Mouse (Mus musculus) 3T3-L1 (cell line): Measurements from ENCODE around the gene Golga1.
"Not testable (repeated sequence)": the region's sequence is repeated elsewhere in the genome, so short reads cannot be mapped to it uniquely, and the experiment has no call there.

Experiments used
- DNase-seq: peaks from one replicate; pipeline ENCODE4 v3.0.0-alpha.2; 2015; ENCODE audit warnings: low read depth, low spot score

Golga1 gene

DNA sequence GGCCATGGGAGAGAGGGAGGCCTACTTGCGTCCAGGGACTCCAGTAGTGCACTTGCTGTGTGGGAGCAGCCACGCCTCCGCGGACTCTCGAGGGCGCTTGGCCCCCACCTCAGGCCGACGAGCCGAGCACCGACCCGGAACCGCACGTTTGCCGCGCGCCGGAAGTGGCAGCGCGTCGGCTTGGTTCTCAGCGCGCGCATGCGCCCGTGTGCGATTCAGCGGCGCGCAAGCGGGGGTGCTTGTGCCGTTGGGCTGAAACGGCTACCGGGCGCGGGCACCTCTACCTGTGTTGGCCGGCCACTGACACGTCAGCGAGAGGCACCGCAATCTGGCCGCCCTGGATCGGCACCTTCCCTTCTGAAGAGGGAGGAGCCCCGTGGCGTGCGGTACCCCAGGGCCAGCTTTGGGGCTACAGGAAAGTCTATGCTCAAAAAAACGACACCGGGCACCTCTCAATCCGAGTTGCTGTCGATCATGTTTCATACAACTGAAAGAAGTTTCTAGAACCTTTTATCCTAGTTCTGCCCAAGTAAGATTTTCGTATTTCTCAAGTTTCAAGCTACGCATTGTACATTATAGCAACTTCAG, at the start of gene Golga1:
Golga1 (minus strand) TSS at position 142 of the 588 bp plus-strand sequence.
- peak; percentile 88 for DNase-seq

DNA sequence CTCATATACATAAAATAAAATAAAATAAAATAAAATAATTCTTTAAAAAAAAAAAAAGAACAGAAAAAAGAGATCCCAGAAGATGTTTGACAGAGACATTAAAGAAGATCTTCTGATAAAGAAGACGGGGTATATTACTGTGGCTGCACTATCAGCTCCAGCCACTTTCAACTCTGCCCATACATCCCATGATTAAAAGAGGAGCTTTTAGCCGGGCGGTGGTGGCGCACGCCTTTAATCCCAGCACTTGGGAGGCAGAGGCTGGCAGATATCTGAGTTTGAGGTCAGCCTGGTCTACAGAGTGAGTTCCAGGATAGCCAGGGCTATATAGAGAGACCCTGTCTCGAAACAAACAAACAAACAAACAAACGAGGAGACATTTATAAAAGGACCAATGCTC, 48.8 kb upstream of the Golga1 start:
- no peak for DNase-seq

DNA sequence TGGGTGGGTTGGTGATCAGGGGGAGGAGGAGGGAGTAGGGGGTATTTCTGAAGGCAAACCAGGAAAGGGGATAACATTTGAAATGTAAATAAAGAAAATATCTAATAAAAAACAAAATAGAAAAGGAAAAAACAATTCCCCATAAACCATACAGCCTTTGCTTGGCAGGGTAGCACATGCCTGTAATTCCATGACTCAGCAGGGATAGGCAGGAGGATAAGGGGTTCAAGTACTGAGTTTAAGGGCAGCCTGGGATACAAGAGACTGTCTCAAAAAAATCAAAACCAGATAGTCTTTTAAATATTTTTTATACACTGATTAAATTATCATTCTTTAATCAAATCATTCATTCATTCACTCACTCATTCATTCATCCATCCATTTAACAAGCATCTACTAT, 45.2 kb upstream of the Golga1 start:
- no peak for DNase-seq

DNA sequence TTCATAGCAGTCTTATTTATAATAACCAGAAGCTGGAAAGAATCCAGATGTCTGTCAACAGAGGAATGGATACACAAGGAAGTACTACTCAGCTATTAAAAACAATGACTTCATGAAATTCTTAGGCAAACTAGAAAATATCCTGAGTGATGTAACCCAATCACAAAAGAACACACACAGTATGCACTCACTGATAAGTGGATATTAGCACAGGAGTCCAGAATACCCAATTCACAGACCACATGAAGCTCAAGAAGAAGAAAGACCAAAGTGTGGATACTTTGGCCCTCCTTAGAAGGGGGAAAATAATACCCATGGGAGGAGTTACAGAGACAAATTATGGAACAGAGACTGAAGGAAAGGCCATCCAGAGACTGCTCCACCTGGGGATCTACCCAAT, 44.4 kb upstream of the Golga1 start:
- DNase-seq, result peak; percentile 66

DNA sequence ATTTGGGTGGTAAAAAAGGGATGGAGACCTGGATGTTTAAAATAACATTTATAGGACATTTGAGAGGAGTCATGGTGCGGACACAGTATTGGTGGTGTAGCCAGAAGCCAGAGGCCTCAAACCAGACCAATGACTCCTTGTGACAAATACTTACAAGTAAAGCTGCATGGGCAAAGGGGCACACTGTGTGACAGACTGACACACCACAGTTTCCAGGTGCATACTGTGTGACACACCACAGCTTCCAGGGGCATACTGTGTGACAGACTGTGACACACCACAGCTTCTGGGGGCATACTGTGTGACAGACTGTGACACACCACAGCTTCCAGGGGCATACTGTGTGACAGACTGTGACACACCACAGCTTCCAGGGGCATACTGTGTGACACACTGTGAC, 34.6 kb upstream of the Golga1 start:
- not testable (repeated sequence) for DNase-seq

DNA sequence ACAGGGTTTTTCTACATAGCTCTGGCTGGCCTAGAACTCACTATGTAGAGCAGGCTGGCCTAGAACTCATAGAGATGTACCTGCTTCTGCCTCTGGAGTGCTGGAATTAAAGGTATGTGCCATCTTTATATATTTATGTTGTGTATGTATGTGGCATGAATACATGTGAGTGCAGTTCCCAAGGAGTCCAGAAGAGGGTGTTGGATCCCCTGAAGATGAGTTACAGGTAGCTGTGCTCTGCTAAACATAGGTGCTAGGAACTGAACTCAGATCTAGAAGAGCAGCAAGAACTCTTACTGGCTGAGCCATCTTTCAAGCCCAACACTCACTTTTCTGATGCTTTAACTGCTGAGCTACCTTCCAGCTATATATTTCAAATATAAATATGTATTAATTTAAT, 32.7 kb upstream of the Golga1 start:
- peak; percentile 32 for DNase-seq

DNA sequence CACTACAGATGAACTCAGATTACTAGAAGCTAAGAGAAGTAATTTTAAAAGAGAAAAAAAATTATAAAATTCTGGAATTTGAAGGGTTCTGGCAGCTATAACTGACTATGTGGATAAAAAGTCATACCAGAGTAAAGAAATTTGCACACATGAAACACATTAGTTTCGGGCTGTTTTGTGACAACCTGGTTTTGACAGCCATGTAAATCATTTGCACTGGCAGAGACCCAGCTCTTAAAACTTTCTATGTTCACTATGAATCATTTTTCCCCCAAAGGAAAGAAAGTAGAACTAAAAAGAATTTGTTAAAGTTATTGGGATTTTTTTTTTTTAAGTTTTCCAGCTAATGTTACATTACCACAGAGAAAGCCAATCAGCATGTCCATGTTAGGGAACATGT, 26.6 kb upstream of the Golga1 start:
- DNase-seq, result peak; percentile 88

DNA sequence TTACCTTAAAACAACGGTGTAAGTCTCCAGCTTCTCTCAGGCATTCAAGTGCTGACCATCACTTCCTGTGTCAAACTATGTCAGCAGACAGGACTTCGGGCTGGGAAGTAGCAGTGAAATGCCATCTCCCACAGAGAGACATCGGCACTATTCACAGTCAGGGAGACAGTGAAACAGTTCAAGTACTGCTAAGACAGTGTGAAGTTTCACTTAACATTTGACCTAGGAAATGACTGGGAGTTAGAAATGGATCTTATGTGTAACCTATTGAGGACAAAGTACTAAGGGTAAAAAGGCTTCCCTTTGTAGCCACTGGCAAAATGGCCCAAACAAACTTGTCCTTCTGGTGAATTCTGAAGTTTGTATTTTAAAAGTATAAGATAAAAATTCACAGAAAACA, 17.4 kb upstream of the Golga1 start:
- DNase-seq, result no peak

DNA sequence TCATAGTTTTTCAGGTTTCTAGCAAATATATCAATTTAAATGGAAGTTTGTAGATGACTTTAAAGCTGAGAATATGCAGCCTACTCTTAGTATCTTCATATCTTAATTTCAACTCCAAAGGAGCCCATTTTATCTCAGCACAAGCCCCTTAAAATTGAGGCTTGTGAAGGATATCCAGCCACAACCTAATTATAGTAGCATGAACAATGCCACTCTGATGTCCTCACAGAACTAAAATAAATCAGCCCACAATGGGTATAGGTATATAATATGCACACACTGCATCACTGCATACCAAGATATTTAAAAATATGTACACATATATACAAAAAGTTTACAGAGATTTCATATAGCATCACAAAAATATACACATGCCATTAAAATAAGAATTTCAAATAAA, 5.3 kb upstream of the Golga1 start:
- no peak for DNase-seq

DNA sequence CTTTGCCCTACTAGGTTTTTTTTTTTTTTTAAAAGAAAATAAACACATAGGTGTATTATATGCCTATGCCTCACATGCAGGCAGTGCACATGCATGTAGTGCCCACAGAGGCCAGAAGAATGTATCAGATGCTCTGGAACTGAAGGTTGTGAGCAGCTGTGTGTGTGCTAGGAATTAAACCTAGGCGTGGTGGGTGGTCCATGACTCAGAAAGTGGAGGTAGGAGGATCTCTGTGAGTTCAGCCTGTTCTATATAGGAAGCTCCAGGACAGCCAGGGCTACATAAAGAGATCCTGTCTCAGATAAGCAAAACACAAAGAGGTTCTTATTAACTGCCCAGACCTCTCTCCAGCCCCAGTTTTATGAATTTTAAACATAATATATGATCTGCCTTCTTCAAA, 3.8 kb upstream of the Golga1 start:
- peak; percentile 59 for DNase-seq

DNA sequence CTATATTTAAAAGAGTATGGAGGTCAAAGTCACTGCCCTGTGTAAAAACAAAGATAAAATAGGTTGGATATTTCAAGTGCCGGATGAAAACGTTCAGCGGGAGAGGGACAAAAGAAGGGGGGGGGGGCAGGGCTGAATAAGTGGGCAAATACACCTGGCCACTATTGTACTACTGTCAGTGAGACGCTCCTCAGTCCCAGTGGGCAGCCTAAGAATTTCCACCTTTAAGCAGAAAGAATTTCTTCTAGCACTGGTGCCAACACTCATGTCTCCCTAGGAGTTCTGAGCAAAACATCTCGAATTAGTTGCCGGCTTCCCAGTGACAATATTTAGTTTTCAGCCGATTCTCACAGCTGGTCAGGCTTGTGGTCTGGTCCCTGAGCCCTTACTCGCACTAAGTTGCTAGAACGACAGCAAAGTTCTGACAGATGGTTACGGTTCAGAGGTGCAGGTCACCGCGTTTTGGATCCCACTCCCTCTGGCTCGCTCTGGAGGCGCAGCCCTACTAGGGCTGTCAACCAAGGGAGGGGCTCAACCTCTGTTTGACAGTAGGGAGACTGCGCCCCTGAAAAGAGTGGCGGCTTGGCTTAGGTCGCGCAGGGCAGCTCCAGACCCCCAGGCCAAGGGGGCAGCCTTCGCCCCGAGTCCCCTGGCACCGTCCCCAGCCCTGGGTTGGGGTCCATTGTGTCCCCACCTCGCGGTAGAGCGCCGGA, 498 bp downstream of the Golga1 start:
- peak; percentile 39 for DNase-seq

DNA sequence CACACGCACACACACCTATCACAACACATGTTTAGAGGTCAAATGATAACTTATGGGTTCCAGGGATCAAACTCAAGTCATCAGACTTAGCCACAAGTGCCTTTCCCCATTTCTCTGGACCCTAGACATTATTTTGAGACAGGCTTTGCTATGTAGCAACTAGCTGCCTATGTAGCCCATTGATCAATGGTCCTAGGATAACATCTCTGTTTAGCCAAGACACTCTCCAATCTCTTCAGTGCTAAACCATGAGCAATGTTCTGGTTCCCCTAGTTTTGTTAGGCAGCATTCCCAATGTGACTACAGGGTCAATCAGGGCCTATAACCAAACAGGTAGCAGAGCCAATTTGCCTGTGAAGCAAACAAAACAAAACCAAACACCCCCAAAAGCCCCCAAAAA, 16.8 kb downstream of the Golga1 start:
- DNase-seq, result no peak

DNA sequence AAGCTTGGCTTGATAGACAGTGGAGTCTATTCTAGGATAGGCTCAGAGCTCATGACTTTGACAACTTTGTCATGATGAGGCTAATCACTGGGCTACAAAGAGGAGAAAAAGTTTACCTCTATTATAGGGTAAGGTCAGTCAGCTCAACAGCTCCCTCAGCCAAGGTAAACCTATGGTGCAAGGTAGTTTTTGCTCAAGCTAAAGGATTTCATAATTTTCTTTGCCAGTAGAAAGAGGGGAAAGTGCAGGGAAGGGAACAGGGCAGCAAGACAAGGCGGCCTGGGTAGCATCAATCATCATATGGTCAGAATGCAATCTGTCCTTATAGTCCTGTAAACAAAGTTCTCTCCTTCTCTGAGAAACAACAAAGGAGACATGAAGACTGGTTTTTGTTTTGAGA, 25.1 kb downstream of the Golga1 start:
- no peak for DNase-seq

DNA sequence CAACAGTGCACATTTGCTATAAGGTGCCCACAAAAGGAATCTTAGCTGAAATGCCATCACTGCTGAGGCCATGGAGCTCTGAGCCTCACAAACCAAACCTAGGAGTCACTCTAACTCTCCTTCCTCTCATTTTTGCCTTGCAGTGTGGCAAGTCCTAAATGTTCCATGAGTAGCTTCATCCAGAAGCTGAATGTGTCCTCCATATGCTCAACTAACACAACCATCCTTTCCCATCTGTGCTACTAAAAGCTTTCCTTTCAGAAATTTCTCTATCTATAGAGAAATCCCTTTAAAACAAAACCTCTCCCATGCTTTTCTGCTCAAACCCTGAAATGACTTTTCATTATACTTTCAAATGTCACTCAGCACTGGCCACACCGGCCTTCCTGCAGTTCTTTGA, 33.7 kb downstream of the Golga1 start:
- no peak for DNase-seq

DNA sequence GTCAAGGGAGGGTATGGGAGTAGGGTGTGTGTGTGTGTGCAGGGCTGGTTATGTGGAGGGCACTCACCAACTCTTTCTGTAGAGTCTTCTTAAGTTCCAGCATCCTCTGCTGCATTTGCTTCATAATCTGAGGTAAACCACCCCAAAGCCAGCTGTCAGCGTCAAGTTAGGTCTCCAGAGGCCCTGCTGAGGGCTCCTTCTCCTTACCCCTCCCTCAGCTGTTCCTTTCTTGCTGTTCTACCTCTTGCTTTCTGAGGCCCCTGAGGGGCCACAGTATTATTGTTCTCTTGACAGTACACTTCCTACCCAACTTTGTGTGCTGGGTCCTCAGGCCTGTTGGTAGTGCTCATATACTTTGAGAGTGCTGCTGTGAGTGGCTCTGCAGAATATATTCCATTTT, 45.3 kb downstream of the Golga1 start:
- no peak for DNase-seq

DNA sequence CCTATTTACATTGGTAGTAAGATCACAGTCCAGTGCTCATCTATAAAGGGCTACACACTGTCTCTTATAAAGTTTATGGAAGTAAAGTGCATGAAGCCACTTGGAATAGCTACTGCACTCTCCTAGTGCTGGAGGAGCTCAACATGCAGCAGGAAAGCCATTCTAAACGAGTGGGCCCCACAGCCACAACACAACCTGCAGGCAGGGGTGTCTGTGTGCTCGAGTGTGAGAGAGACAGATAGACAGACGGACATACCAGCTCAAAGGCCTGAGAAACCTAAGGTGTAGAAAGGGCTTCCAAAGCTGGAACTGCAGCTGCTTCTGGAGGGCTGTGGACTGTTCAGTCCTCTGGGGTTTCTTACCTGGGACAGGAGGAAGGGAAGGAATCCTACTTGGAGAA, 48.8 kb downstream of the Golga1 start:
- no peak for DNase-seq

DNA sequence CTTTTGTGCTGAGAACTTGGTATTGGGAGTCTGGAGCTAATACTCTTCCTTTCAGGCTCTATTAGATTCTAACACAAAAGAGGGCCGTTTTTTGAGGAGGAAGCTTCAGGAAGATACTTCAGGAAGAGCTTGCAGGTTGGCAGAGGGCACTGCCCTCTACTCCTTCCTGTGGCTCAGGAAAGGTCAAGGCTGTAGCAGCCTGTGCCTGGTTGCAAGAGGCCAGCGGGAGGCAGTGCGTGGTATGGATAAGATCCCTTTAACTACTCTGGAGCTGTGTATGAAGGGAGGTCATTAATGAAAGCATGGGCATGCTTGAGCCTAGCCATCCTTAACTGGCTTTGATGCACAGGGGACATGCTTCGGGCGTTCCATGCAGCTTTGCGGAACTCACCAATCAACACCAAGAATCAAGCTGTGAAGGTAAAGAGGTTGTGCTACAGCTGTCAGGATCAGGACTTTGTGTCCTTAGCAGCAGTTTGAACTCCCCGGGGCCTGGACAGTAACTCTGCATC, 52.5 kb downstream of the Golga1 start:
- no peak for DNase-seq

DNA sequence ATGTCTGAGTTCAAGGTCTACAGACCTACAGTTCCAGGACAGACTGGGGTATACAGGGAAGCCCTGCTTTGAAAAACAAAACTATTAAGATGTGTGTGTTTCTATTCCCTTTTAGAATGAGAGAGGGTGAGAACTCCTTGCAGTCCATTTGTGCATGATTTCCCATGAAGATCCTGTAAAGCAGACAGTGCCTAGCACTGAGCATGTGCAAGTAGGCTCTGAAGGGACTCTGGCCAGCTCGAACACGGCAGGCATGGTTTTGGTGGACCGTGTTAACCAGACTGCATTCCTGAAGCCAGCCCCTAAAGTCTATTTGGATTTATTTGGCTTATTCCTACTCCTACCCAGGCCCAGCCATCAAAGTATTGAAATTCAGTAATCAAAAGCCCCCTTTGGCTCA, 53.4 kb downstream of the Golga1 start:
- no peak for DNase-seq

DNA sequence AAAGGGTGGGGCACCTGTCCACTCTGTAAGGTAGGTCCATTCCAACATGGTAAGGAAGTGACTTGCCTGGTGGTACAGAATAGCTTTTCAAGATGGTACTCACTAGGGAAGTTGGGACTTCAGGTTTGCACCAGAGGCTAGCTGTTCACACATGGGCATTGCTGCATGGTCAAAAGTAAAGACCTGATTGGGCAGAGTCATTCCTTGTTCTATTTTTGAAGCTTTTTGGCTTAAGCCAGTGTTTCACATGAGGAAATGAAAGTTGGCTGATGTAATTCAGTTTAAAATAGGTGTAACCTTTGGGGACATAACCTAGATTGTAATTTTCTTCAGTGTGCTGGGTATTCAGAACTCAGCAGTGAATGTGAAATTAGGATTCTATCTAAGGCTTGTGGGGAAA, 54.1 kb downstream of the Golga1 start:
- DNase-seq, result peak; percentile 63

DNA sequence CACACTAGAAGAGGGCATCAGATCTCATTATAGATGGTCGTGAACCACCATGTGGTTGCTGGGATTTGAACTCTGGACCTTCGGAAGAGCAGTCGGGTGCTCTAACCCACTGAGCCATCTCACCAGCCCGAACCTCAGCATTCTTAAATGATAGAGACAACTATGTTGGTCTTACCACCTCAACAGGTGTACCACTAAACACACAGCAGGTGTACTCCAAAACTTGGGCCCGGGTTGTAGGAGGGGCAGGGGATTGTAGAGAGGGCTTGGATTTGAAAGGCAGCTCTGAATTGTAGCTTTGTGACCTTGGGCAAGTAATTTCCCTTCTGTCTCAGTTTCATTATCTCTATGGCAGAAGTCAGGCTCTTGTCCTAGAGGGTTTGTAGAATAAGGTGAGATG, 55.2 kb downstream of the Golga1 start:
- not testable (repeated sequence) for DNase-seq

DNA sequence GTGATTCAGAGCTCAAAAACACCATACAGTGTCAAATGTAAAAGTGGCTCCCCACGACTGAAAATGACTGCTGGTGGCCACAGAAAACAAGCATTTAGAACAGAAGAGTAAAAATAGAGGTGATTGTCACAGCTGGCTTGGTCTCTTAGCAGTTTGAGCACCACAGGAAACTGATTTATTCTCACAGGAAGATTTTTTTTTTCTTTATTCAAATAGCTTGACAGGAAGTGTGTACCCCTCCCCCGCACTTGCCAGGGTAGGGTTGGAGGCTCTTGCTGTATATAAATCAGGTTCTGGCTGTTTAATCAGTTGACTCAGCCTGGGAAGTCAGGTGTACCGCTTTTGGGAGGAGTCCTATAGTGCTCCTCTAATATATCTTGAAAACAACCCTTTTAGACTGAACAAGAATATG, 56.4 kb downstream of the Golga1 start:
- DNase-seq, result peak; percentile 65

DNA sequence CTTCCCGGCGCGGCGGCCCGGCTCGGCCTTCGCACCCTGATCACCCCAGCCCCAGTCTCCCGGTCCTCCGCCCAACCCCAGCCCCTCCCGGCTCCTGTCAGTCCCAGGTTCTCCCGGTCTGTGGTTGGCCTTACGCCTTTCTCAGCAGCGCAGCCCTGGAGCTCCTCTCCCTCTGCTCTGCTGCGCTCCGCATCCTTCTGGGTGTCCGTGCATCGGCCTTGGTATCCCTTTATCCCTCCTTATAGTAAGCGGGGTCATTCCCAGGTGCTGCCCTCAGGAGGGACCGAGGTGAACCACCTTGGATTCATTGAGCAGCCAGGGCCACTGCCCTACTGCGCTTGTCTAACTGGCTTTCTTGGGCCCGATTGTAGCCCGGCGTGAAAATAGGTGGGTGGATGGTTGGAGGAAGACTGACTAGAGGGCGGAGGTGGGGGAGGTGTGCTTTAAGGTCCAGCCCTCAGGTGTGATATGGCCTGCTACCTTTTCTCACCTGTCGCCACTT, 56.9 kb downstream of the Golga1 start:
- peak; percentile 54 for DNase-seq

DNA sequence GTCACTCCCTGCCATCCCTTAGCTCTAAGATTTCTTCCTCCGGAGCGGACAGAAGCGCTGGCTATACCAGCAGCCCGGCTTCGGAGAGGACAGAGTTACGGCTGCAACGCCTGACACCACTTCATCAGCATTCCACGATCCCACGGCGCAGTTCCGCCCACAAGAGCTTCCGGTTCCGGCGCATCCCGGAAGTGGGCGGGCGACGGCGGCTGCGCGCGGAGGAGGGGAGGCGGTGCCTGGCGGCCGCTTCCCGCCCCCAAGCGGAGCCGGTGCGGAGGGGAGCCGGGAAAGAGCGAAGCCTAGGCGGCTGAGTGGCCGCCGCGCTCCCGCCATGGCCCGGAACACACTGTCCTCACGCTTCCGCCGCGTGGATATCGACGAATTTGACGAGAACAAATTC, 57.5 kb downstream of the Golga1 start:
- DNase-seq, result peak; percentile 92
